Mouse (Mus musculus) G1E (cell line): ENCODE measurements around the gene Ccdc12.

Source experiments
- CTCF ChIP-seq: IDR thresholded peaks from 2 replicates; pipeline ENCODE4 v1.5.1; 2012; ENCODE audit warnings: low read depth, low read length, inconsistent platforms, mixed read lengths
- GATA1 ChIP-seq: IDR thresholded peaks from 2 replicates; pipeline ENCODE4 v1.6.1; 2012; ENCODE audit warnings: borderline replicate concordance, low read length, inconsistent platforms, mixed read lengths
- GATA2 ChIP-seq: IDR thresholded peaks from 2 replicates; pipeline ENCODE4 v1.6.1; 2012; ENCODE audit warnings: low read depth, low read length, inconsistent platforms, borderline replicate concordance
- POLR2AphosphoS5 ChIP-seq: IDR thresholded peaks from 2 replicates; pipeline ENCODE4 v1.6.1; 2012; ENCODE audit warnings: low read depth, low read length, inconsistent platforms; ENCODE audit not compliant: insufficient replicate concordance
- TAL1 ChIP-seq: conservative IDR thresholded peaks from 2 replicates; pipeline ENCODE4 v1.6.1; 2012; ENCODE audit warnings: low read depth, low read length, inconsistent platforms, mixed read lengths

DNA sequence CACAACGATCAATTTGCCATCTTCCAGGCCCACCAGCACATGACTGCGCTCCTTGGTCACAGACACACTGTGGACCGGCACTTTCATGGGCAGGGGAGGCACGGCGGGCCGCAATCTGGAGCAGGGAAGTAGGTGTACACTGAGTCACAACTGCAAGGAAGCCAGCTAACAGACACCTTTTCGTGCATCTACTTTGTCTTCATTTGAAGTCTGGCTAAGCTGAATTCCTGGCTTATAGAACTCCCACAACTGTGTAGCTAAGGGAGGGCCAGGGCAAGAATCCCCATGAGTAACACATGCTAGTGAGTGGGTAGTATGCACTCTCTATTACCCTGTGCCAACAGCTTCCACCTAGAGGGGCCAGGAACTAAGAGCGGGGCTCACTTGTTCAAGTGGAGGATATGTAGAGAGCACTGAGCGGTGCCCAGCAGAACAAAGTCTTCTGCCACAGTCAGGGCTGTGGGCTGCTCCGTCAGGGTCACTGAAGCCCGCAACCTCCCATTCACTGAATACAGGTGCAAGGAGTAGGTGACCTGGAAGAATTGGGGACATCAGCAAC lies 30.9 kb upstream of the Ccdc12 start:
- TF ChIP-seq GATA1 (no peak), CTCF (no peak), POLR2AphosphoS5 (no peak), TAL1 (no peak), GATA2 (no peak)
